In genomic region chr9:40228804-40229331, GRCm38 (mm10) we compare ENCODE assay signal across 25 mouse cellular contexts. TPM values are rescaled to one million over a fixed set of nuclear protein-coding genes. Genes with fewer than 3 reads are reported as not detected.
DNase-seq lines count a peak whose midpoint lies in the region; ATAC-seq and TF ChIP-seq lines count a peak whose summit lies in the region.
"Had no signal": no experiment of that assay in that cellular context is flagged by ENCODE, and none has a peak within 500 bp of the region (broad histone marks: within the 10 kb centered on the region; RNA-seq: fewer than 3 reads in every experiment).

No protein-coding gene starts in this region.

- 40% methylated on average over 6 of the region's 6 CpGs for WGBS in forebrain, embryonic 13.5 days
- 35% methylated on average over 6 of the region's 6 CpGs for WGBS in forebrain, postnatal 0 days
- 28% methylated on average over 6 of the region's 6 CpGs for WGBS in midbrain, embryonic 13.5 days
- 58% methylated on average over 6 of the region's 6 CpGs for WGBS in midbrain, embryonic 10.5 days

- DNase-seq in forebrain, postnatal 0 days = no peak
- no peak for DNase-seq in midbrain, embryonic 10.5 days (ENCODE audit: low spot score)
- no peak for DNase-seq in gastrocnemius, postnatal 14 days
- DNase-seq in ovary, postnatal 36 days (ENCODE audit: low spot score) = no peak
- DNase-seq: gastrocnemius, postnatal 36 days had no signal

- no peaks in the 10 kb centered on the region for H3K27me3 ChIP-seq in forebrain, embryonic 13.5 days
- no peaks in the 10 kb centered on the region for H3K27me3 ChIP-seq in forebrain, postnatal 0 days (ENCODE audit: insufficient read depth, low read length)
- H3K27me3 ChIP-seq in midbrain, embryonic 13.5 days = no peaks in the 10 kb centered on the region
- H3K27me3 ChIP-seq in midbrain, embryonic 10.5 days (ENCODE audit: low read depth, poor library complexity, severe bottlenecking) = 0 out of 2 replicates have a peak, but pooled peaks cover 4% of the 10 kb centered on the region
- peaks cover 28% of the 10 kb centered on the region for H3K27me3 ChIP-seq in megakaryocyte, embryonic 14.5 days (replicated peaks)
- H3K27me3 ChIP-seq: hindbrain, embryonic 15.5 days had no signal

- no peaks in the 10 kb centered on the region; the same call in 1 of the 2 replicates for H3K9me3 ChIP-seq in forebrain, embryonic 13.5 days (replicated peaks)
- H3K9me3 ChIP-seq in forebrain, postnatal 0 days (ENCODE audit: low read length) = no peaks in the 10 kb centered on the region
- 0 out of 2 replicates have a peak, but pooled peaks cover 2% of the 10 kb centered on the region for H3K9me3 ChIP-seq in midbrain, embryonic 13.5 days
- peaks cover 3% of the 10 kb centered on the region; the same call in 1 of the 2 replicates for H3K9me3 ChIP-seq in midbrain, embryonic 10.5 days (replicated peaks)
- H3K9me3 ChIP-seq in megakaryocyte, embryonic 14.5 days = peaks cover 13% of the 10 kb centered on the region
- H3K9me3 ChIP-seq: embryonic facial prominence, embryonic 15.5 days; hindbrain, embryonic 15.5 days had no signal

- no peak for ATAC-seq in forebrain, embryonic 13.5 days
- no peak for ATAC-seq in forebrain, postnatal 0 days
- ATAC-seq in midbrain, embryonic 13.5 days = peak; percentile 47; the same call in 1 of the 2 replicates
- peak; percentile 84 for ATAC-seq in common myeloid progenitor, adult 5-6 weeks (replicated peaks; ENCODE audit: low read depth, poor library complexity, severe bottlenecking)

- no peak overlapping the region for H3K4me3 ChIP-seq in forebrain, embryonic 13.5 days
- no peak overlapping the region for H3K4me3 ChIP-seq in forebrain, postnatal 0 days (ENCODE audit: low read depth, low read length)
- H3K4me3 ChIP-seq in midbrain, embryonic 13.5 days (replicated peaks) = no peak overlapping the region
- no peak overlapping the region for H3K4me3 ChIP-seq in midbrain, embryonic 10.5 days
- H3K4me3 ChIP-seq in megakaryocyte, embryonic 14.5 days (replicated peaks) = peak overlapping the region; percentile 62
- H3K4me3 ChIP-seq: embryonic facial prominence, embryonic 15.5 days; erythroblast, embryonic 14.5 days; gastrocnemius, adult 2 months; heart, embryonic 12.5 days; hindbrain, embryonic 15.5 days had no signal

- H3K4me2 ChIP-seq in forebrain, embryonic 13.5 days = no peak overlapping the region
- H3K4me2 ChIP-seq in forebrain, postnatal 0 days (ENCODE audit: low read depth) = no peak overlapping the region
- no peak overlapping the region for H3K4me2 ChIP-seq in midbrain, embryonic 13.5 days (replicated peaks)
- H3K4me2 ChIP-seq: embryonic facial prominence, embryonic 15.5 days; heart, embryonic 12.5 days; hindbrain, embryonic 15.5 days had no signal

- H3K9ac ChIP-seq in forebrain, embryonic 13.5 days = 0 out of 2 replicates have a peak overlapping the region, but pooled peaks have one; percentile 12
- no peak overlapping the region for H3K9ac ChIP-seq in forebrain, postnatal 0 days
- H3K9ac ChIP-seq in midbrain, embryonic 13.5 days (replicated peaks) = no peak overlapping the region
- H3K9ac ChIP-seq: embryonic facial prominence, embryonic 15.5 days; heart, embryonic 12.5 days; hindbrain, embryonic 15.5 days had no signal

- no peak for TF ChIP-seq CTCF in forebrain, postnatal 0 days (IDR thresholded peaks at IDR 0.05; ENCODE audit: low read depth)

- H3K27ac ChIP-seq in forebrain, embryonic 13.5 days = no peak overlapping the region
- no peak overlapping the region for H3K27ac ChIP-seq in forebrain, postnatal 0 days (ENCODE audit: low read depth, low read length)
- H3K27ac ChIP-seq in midbrain, embryonic 13.5 days = no peak overlapping the region
- H3K27ac ChIP-seq in midbrain, embryonic 10.5 days (replicated peaks) = no peak overlapping the region
- H3K27ac ChIP-seq: embryonic facial prominence, embryonic 15.5 days; gastrocnemius, adult 2 months; hindbrain, embryonic 15.5 days had no signal

- intact Hi-C loops in gastrocnemius, postnatal 14 days (cut with DNase I; ENCODE audit: low total_unique reads) = loop anchor here (5.0 kb wide), 1 partner anchor 103 kb away; no protein-coding TSS in a partner anchor

- H3K4me1 ChIP-seq in forebrain, embryonic 13.5 days = no peaks in the 10 kb centered on the region
- no peaks in the 10 kb centered on the region; the same call in 1 of the 2 replicates for H3K4me1 ChIP-seq in forebrain, postnatal 0 days (ENCODE audit: insufficient read depth)
- H3K4me1 ChIP-seq in midbrain, embryonic 13.5 days (replicated peaks) = peaks cover 10% of the 10 kb centered on the region; the same call in 1 of the 2 replicates
- peaks cover 8% of the 10 kb centered on the region for H3K4me1 ChIP-seq in midbrain, embryonic 10.5 days
- H3K4me1 ChIP-seq in megakaryocyte, embryonic 14.5 days = peaks cover 16% of the 10 kb centered on the region
- H3K4me1 ChIP-seq: embryonic facial prominence, embryonic 15.5 days; heart, embryonic 12.5 days had no signal

- H3K36me3 ChIP-seq in forebrain, embryonic 13.5 days (ENCODE audit: poor library complexity, severe bottlenecking) = no peaks in the 10 kb centered on the region
- no peaks in the 10 kb centered on the region for H3K36me3 ChIP-seq in forebrain, postnatal 0 days (ENCODE audit: insufficient read depth)
- H3K36me3 ChIP-seq in midbrain, embryonic 13.5 days = no peaks in the 10 kb centered on the region
- no peaks in the 10 kb centered on the region for H3K36me3 ChIP-seq in midbrain, embryonic 10.5 days
- H3K36me3 ChIP-seq in megakaryocyte, embryonic 14.5 days (replicated peaks; ENCODE audit: low read length) = no peaks in the 10 kb centered on the region
- H3K36me3 ChIP-seq: embryonic facial prominence, embryonic 15.5 days; heart, embryonic 12.5 days; hindbrain, embryonic 15.5 days had no signal

RNA-seq across cellular contexts. Expression of gene Zfp202, which starts 36.8 kb away (rescaled TPM):
- 6.8 and 8.4 TPM in 2 replicates for polyA plus RNA-seq in forebrain, embryonic 13.5 days (2015; fragmentation: Nextera tagmentation; extraction: Ambion mirVana)
- 9.3 and 9.8 TPM in 2 replicates for total RNA-seq in forebrain, postnatal 0 days (2014; rRNA removed)
- 3.7 and 6.6 TPM in 2 replicates for polyA plus RNA-seq in forebrain, postnatal 0 days (2015; fragmentation: Nextera tagmentation; extraction: Ambion mirVana)
- polyA plus RNA-seq in midbrain, embryonic 13.5 days (2015; fragmentation: Nextera tagmentation; extraction: Ambion mirVana) = 9.5 and 9.6 TPM in 2 replicates
- polyA plus RNA-seq in midbrain, embryonic 10.5 days (2016; fragmentation: Nextera tagmentation; extraction: Ambion mirVana) = 7.0 and 7.1 TPM in 2 replicates
- total RNA-seq in common myeloid progenitor, adult 5-6 weeks (2017) = 4.6 and 5.0 TPM in 2 replicates
- 0.17 TPM in 1 of 2 replicates, not detected in the other for polyA plus RNA-seq in megakaryocyte, embryonic 14.5 days (2012; ENCODE audit: insufficient read depth, low replicate concordance)
- 1 to 10 TPM; 1.9 to 3.0 TPM for total RNA-seq in gastrocnemius, postnatal 14 days (2021)

RNA-seq across cellular contexts. Expression of gene Scn3b, which starts 40.1 kb away (rescaled TPM):
- polyA plus RNA-seq in forebrain, embryonic 13.5 days (2015; fragmentation: Nextera tagmentation; extraction: Ambion mirVana) = 35.7 and 45.7 TPM in 2 replicates
- total RNA-seq in forebrain, postnatal 0 days (2014; rRNA removed) = 210 and 226 TPM in 2 replicates
- 114 and 133 TPM in 2 replicates for polyA plus RNA-seq in forebrain, postnatal 0 days (2015; fragmentation: Nextera tagmentation; extraction: Ambion mirVana)
- 86.5 and 89.4 TPM in 2 replicates for polyA plus RNA-seq in midbrain, embryonic 13.5 days (2015; fragmentation: Nextera tagmentation; extraction: Ambion mirVana)
- 5.4 and 11.7 TPM in 2 replicates for polyA plus RNA-seq in midbrain, embryonic 10.5 days (2016; fragmentation: Nextera tagmentation; extraction: Ambion mirVana)
- 0.37 and 0.44 TPM in 2 replicates for total RNA-seq in common myeloid progenitor, adult 5-6 weeks (2017)
- polyA plus RNA-seq in megakaryocyte, embryonic 14.5 days (2012; ENCODE audit: insufficient read depth, low replicate concordance) = not detected in 2 replicates
- total RNA-seq in gastrocnemius, postnatal 14 days (2021) = 1 to 10 TPM; 2.5 to 4.2 TPM
- polyA plus RNA-seq: C2C12; erythroblast, embryonic 14.5 days had no signal

RNA-seq across cellular contexts. Expression of gene Olfr986, which starts 48.1 kb away (rescaled TPM):
- polyA plus RNA-seq in forebrain, embryonic 13.5 days (2015; fragmentation: Nextera tagmentation; extraction: Ambion mirVana) = 0.05 TPM in 1 of 2 replicates, not detected in the other
- total RNA-seq in forebrain, postnatal 0 days (2014; rRNA removed) = not detected in 2 replicates
- not detected in 2 replicates for polyA plus RNA-seq in forebrain, postnatal 0 days (2015; fragmentation: Nextera tagmentation; extraction: Ambion mirVana)
- polyA plus RNA-seq in midbrain, embryonic 13.5 days (2015; fragmentation: Nextera tagmentation; extraction: Ambion mirVana) = 0.08 TPM in 1 of 2 replicates, not detected in the other
- polyA plus RNA-seq in midbrain, embryonic 10.5 days (2016; fragmentation: Nextera tagmentation; extraction: Ambion mirVana) = not detected in 2 replicates
- not detected in 2 replicates for total RNA-seq in common myeloid progenitor, adult 5-6 weeks (2017)
- not detected in 2 replicates for polyA plus RNA-seq in megakaryocyte, embryonic 14.5 days (2012; ENCODE audit: insufficient read depth, low replicate concordance)
- not detected for total RNA-seq in gastrocnemius, postnatal 14 days (2021)
- total RNA-seq: adrenal gland, adult 2 months; adrenal gland, postnatal 25 days; gastrocnemius, adult 2 months; gastrocnemius, postnatal 36 days; heart, adult 8-10 months; heart, postnatal 25 days had no signal
- polyA plus RNA-seq: adrenal gland, adult 2 months; C2C12; embryonic facial prominence, embryonic 11.5 days; embryonic facial prominence, embryonic 15.5 days; erythroblast, embryonic 14.5 days; forebrain, embryonic 11.5 days; forebrain, embryonic 16.5 days; heart, embryonic 12.5 days; heart, embryonic 16.5 days; hindbrain, embryonic 11.5 days; hindbrain, embryonic 15.5 days; intestine, embryonic 16.5 days had no signal

Comparison
In these comparisons a context has a peak if more than half of its experiments do, and no peak if none do; other contexts are left out.
1. ATAC-seq: peak in midbrain, embryonic 13.5 days (single experiment) and common myeloid progenitor, adult 5-6 weeks (single experiment); none in forebrain, embryonic 13.5 days (single experiment) and forebrain, postnatal 0 days (single experiment).